Mouse (Mus musculus) thymus, adult 2 months (tissue): Measurements from ENCODE around the gene Cnnm3.

ENCODE experiments used
- CTCF ChIP-seq: fragments of 200-500 bp; IDR thresholded peaks from 2 replicates; pipeline ENCODE4 v1.5.1; 2012; ENCODE audit warnings: mild to moderate bottlenecking, control low read depth, low read length, moderate library complexity, borderline replicate concordance; ENCODE audit not compliant: control insufficient read depth, poor library complexity, insufficient read depth; ENCODE audit errors: extremely low read depth
- POLR2A ChIP-seq: fragments of 200-500 bp; IDR thresholded peaks from 2 replicates; pipeline ENCODE4 v1.6.1; 2012; ENCODE audit warnings: mild to moderate bottlenecking, low read length, control low read depth, moderate library complexity; ENCODE audit not compliant: control insufficient read depth, poor library complexity, insufficient read depth; ENCODE audit errors: extremely low read depth

- TF ChIP-seq CTCF, result no peak
- TF ChIP-seq POLR2A, result no peak
Measured at GRCm38 (mm10) chr1:36473211-36473780, 38.4 kb upstream of the Cnnm3 start.
